Mouse (Mus musculus) sigmoid colon, adult 10 weeks (tissue): ENCODE data around the gene Apol7a. TPM values are rescaled to one million over a fixed set of nuclear protein-coding genes. Genes with fewer than 3 reads are reported as not detected.

ENCODE experiments used
- polyA plus RNA-seq: library from polyadenylated mRNA; stranded (reverse); fragments of 350-450 nt; fragmentation: Illumina TruSeq; extraction: RNeasy Lipid Tissue Mini Kit (QIAGEN cat#74804); gene quantifications from one replicate; pipeline ENCODE4 v1.2.3, GENCODE M21; 2014; ENCODE audit warnings: low read depth, low replicate concordance

The Apol7a gene
- 31.7 TPM for polyA plus RNA-seq

DNA sequence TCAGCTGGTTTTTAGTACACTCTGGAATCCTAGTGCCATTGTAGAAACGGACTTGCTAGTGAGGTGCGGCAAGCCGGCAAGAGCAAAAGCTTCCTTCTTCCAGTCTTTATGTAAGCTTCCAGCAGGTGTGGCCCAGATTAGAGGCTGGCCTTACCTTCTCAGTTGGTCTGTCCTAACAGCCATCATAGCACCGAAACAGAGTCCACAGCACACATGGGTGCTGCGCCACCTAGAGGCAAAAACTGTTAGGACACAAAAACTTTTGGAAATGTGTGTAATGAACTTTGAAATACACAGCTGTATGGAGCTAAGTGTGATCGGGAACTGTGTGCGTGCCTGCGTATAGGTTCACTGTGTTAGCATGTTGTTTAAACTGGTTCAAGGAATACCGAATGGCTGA is at the start of gene Apol7a:
Gene Apol7a (minus strand): TSS at position 84 of the 400 bp plus-strand sequence.

DNA sequence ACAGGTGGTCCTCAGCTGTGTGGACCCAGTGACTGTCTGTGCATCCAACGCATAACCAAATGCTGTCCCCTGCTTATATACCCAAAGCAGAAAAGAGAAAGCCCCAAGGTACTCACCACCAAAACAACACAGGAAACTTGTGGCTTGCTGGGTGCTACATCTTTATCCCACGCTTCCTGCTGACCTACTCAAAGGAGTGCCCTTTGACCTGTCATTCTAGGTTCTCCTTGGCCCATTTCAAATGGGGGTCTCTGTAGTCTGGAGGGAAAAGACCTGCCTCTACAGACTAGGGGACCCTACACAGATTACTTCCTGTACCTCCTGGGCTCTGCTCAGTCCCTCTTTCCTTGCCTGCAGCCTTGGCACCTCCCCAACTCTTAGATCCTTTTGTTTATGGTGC is 48.5 kb upstream of the Apol7a start, which contains the start of gene Apol7b:
Gene Apol7b (minus strand): TSS at position 101 of the 400 bp plus-strand sequence.

GRCm38 (mm10) chr15:77411035-77411434 is 12.1 kb upstream of the Apol7a start, which contains the start of gene Apol9a:
Apol9a (minus strand) TSS chr15:77411135.

Other genes starting within 250 kb of the Apol7a start
- gene Rbfox2, start 92.1 kb downstream of the Apol7a start, polyA plus RNA-seq, result 44.3 TPM
- 1.4 TPM for gene Apol9a, start 12.0 kb upstream of the Apol7a start, polyA plus RNA-seq
- not detected for gene Apol7b, start 48.4 kb upstream of the Apol7a start, polyA plus RNA-seq
- 114 TPM for gene Apol10a, start 77.9 kb upstream of the Apol7a start, polyA plus RNA-seq
- 0.32 TPM for gene Apol11a, start 109.2 kb upstream of the Apol7a start, polyA plus RNA-seq
- 9.3 TPM for gene Apol7c, start 134.2 kb upstream of the Apol7a start, polyA plus RNA-seq
- not detected for gene 1700025B11Rik, start 162.8 kb upstream of the Apol7a start, polyA plus RNA-seq
- gene Apol10b, start 197.0 kb upstream of the Apol7a start, polyA plus RNA-seq, result 1.7 TPM
- gene Gm36245, start 200.1 kb upstream of the Apol7a start, polyA plus RNA-seq, result not detected
- not detected for gene Apol11b, start 244.2 kb upstream of the Apol7a start, polyA plus RNA-seq